ENCODE assay signal across 8 mouse cellular contexts in genomic region chr5:66996886-66997599, GRCm38 (mm10).
A peak's percentile ranks its signal among the peaks of the same experiment; 100 is the strongest.
DNase-seq lines count a peak whose midpoint lies in the region; ATAC-seq and TF ChIP-seq lines count a peak whose summit lies in the region.

No protein-coding gene starts in this region.

- H3K9me3 ChIP-seq in hindbrain, postnatal 0 days (ENCODE audit: low read length): no peaks in the 10 kb centered on the region

- ATAC-seq in hindbrain, postnatal 0 days: peak; percentile 94
- no peak for ATAC-seq in erythroid progenitor cell, adult 5-6 weeks (replicated peaks; ENCODE audit: low FRiP score, poor library complexity, severe bottlenecking)

- H3K27me3 ChIP-seq in hindbrain, postnatal 0 days (ENCODE audit: insufficient read depth, low read length): no peaks in the 10 kb centered on the region

- peaks cover 6% of the 10 kb centered on the region; the same call in 1 of the 2 replicates for H3K4me1 ChIP-seq in hindbrain, postnatal 0 days (ENCODE audit: insufficient read depth, low read length)

- H3K4me2 ChIP-seq in hindbrain, postnatal 0 days (ENCODE audit: low read depth, low read length): peak overlapping the region; percentile 64

- no peaks in the 10 kb centered on the region for H3K36me3 ChIP-seq in hindbrain, postnatal 0 days (ENCODE audit: insufficient read depth, low read length)

- H3K4me3 ChIP-seq in gastrocnemius, adult 2 months: peak overlapping the region; percentile 31
- peak overlapping the region; percentile 34 for H3K4me3 ChIP-seq in hindbrain, postnatal 0 days (ENCODE audit: low read length)

- peak; percentile 96 for TF ChIP-seq CTCF in gastrocnemius, adult 2 months (IDR thresholded peaks at IDR 0.05)
- peak; percentile 94 for TF ChIP-seq CTCF in hindbrain, postnatal 0 days (IDR thresholded peaks at IDR 0.05; ENCODE audit: low read depth)

- H3K9ac ChIP-seq in hindbrain, postnatal 0 days (replicated peaks; ENCODE audit: low read length): peak overlapping the region; percentile 48

- intact Hi-C loops in gastrocnemius, adult 2 months (cut with DNase I): loop anchor here (2.0 to 5.0 kb wide), 2 partner anchors 286 to 300 kb away; no protein-coding TSS in a partner anchor

- H3K27ac ChIP-seq in gastrocnemius, adult 2 months: no peak overlapping the region
- H3K27ac ChIP-seq in hindbrain, postnatal 0 days: peak overlapping the region; percentile 56; the same call in 1 of the 2 replicates

- peak; percentile 35 for DNase-seq in adrenal gland, adult 8-10 months
- DNase-seq in cerebellum, postnatal 4 days (ENCODE audit: low spot score in 2 of 2): peak; percentile 87 to 97
- DNase-seq in gastrocnemius, adult 2 months: peak; percentile 86
- peak; percentile 92 for DNase-seq in hindbrain, postnatal 0 days (ENCODE audit: low spot score)
- peak; percentile 67 to 81 for DNase-seq in left cerebral cortex, adult 8-10 months (ENCODE audit: low spot score in 2 of 2)
- peak; percentile 82 to 84 for DNase-seq in lung, postnatal 4 days
- peak; percentile 71 to 80 for DNase-seq in right cerebral cortex, postnatal 36 days (ENCODE audit: low spot score in 2 of 2)

- 3% methylated on average over 33 of the region's 33 CpGs for WGBS in hindbrain, postnatal 0 days

Comparison
In these comparisons a context has a peak if more than half of its experiments do, and no peak if none do; other contexts are left out.
1. DNase-seq: peak in every context shown above with its lines; median percentile 92 in cerebellum, postnatal 4 days; 92 in hindbrain, postnatal 0 days; 86 in gastrocnemius, adult 2 months; 83 in lung, postnatal 4 days; 76 in right cerebral cortex, postnatal 36 days; 74 in left cerebral cortex, adult 8-10 months; 35 in adrenal gland, adult 8-10 months.